Mouse (Mus musculus) stomach, postnatal 0 days (tissue): ENCODE measurements around the gene Fyb.

Experiments used
- CTCF ChIP-seq: IDR thresholded peaks from 2 replicates; pipeline ENCODE4 v1.5.1; 2016; ENCODE audit warnings: antibody characterized with exemption, low read depth, mild to moderate bottlenecking, moderate library complexity
- EP300 ChIP-seq: optimal IDR thresholded peaks from 2 replicates; pipeline ENCODE3; 2016; ENCODE audit warnings: antibody characterized with exemption

DNA sequence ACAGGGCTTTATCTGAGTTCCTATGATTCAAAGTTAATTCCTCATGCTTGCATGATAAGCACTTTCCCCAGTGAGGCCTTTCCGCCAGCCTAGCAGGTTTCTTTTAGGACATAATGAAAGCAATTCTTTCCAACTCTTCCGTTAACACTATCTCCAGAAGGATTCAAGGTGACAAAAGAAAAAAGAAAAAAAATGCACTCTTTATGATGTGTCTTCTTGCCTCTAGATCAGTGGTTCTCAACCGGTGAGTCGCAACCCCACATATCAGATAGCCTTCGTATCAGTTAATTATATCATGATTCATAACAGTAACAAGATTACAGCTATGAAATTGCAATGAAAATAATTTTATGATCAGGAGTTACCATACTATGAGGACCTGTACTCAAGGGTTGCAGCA is 45.3 kb downstream of the Fyb start:
- no peak for TF ChIP-seq CTCF
- TF ChIP-seq EP300, result no peak
